Mouse (Mus musculus) G1E (cell line): Measurements from ENCODE around the gene Mum1. TPM values are rescaled to one million over a fixed set of nuclear protein-coding genes. Genes with fewer than 3 reads are reported as not detected.

Experiments
- ATAC-seq: 2 replicates; pipeline ENCODE4 v1.8.0; 2016; ENCODE audit warnings: mild to moderate bottlenecking; ENCODE audit not compliant: insufficient number of reproducible peaks, poor library complexity, low FRiP score, severe bottlenecking; ENCODE audit errors: extremely low read depth
- DNase-seq: peaks from one replicate; pipeline ENCODE4 v3.0.0; 2012; ENCODE audit warnings: low spot score
- H3K27me3 ChIP-seq: 2 replicates; pipeline ENCODE4 v1.6.1; 2012; ENCODE audit warnings: mild to moderate bottlenecking, low read length, inconsistent platforms; ENCODE audit not compliant: insufficient read depth
- H3K36me3 ChIP-seq: replicated peaks from 2 replicates; pipeline ENCODE3; 2012; ENCODE audit warnings: mild to moderate bottlenecking, inconsistent platforms
- H3K4me1 ChIP-seq: 2 replicates; pipeline ENCODE4 v1.6.1; 2012; ENCODE audit warnings: low read depth, low read length, inconsistent platforms, mixed read lengths; ENCODE audit not compliant: insufficient read depth
- H3K4me3 ChIP-seq: 2 replicates; pipeline ENCODE4 v1.5.1; 2012; ENCODE audit warnings: low read depth, mild to moderate bottlenecking, inconsistent platforms, low read length, moderate library complexity, mixed read lengths
- H3K9me3 ChIP-seq: replicated peaks from 2 replicates; pipeline ENCODE4 v1.6.1; 2012; ENCODE audit warnings: inconsistent platforms
- CTCF ChIP-seq: IDR thresholded peaks from 2 replicates; pipeline ENCODE4 v1.5.1; 2012; ENCODE audit warnings: low read depth, low read length, inconsistent platforms, mixed read lengths
- GATA1 ChIP-seq: IDR thresholded peaks from 2 replicates; pipeline ENCODE4 v1.6.1; 2012; ENCODE audit warnings: borderline replicate concordance, low read length, inconsistent platforms, mixed read lengths
- GATA2 ChIP-seq: IDR thresholded peaks from 2 replicates; pipeline ENCODE4 v1.6.1; 2012; ENCODE audit warnings: low read depth, low read length, inconsistent platforms, borderline replicate concordance
- POLR2AphosphoS5 ChIP-seq: IDR thresholded peaks from 2 replicates; pipeline ENCODE4 v1.6.1; 2012; ENCODE audit warnings: low read depth, low read length, inconsistent platforms; ENCODE audit not compliant: insufficient replicate concordance
- TAL1 ChIP-seq: conservative IDR thresholded peaks from 2 replicates; pipeline ENCODE4 v1.6.1; 2012; ENCODE audit warnings: low read depth, low read length, inconsistent platforms, mixed read lengths
- polyA plus RNA-seq: library from polyadenylated mRNA; stranded (reverse); fragments of >175 nt; gene quantifications from 2 replicates; pipeline ENCODE4 v1.2.3, GENCODE M21; 2012
- total RNA-seq, 2 experiments: library from RNA; stranded (forward) in 1 of 2; stranded (reverse) in 1 of 2; fragments of 200-1000 nt in 1 of 2; fragments of >200 nt in 1 of 2; fragmentation: Nextera tagmentation in 1 of 2; gene quantifications; 2 replicates each; pipeline ENCODE4 v1.2.3; 2014 to 2017

Gene Mum1
- total and polyA plus RNA-seq, 3 experiments = 16.9 to 56.1 (median 36.2) TPM

DNA sequence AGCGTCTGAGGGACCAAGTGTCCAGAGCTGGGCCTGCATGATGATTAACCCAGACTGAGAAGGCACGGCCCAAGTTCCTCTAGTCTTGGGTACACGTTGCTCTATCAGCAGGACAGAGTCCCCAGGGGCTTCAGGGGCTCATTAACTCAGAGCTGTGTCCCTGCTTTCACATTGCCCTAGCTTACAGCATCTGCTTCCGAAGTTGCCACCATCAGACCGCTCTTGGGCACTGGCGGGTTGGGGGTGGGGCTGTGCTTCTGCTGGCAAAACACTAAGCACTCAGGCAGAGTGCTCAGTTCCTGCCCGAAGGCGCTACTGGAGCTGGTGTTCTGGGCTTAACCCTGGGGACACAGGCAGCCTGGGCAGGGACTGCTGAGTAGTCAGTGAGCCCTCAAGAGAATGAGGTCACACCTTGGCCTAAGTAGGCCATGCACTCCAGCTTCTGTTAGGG lies 55.7 kb downstream of the Mum1 start:
- ATAC-seq = no peak
- no peak for DNase-seq
- Histone ChIP-seq H3K4me1 (peaks cover 67% of the 10 kb centered on the region), H3K4me3 (no peak overlapping the region), H3K36me3 (peaks cover 99% of the 10 kb centered on the region), H3K9me3 (no peaks in the 10 kb centered on the region), H3K27me3 (no peaks in the 10 kb centered on the region)
- no peak for TF ChIP-seq GATA1
- no peak for TF ChIP-seq GATA2
- no peak for TF ChIP-seq TAL1
- TF ChIP-seq POLR2AphosphoS5 = no peak
- no peak for TF ChIP-seq CTCF

- H3K9me3 ChIP-seq = no peaks in the 10 kb centered on the region
- no peak for TF ChIP-seq GATA1
- no peak for TF ChIP-seq POLR2AphosphoS5
- TF ChIP-seq TAL1 = no peak
- no peak for TF ChIP-seq GATA2
- TF ChIP-seq CTCF = no peak
- DNase-seq = no peak
- H3K36me3 ChIP-seq = peaks cover 99% of the 10 kb centered on the region
- no peak for ATAC-seq
- H3K27me3 ChIP-seq = no peaks in the 10 kb centered on the region
- H3K4me1 ChIP-seq = peaks cover 71% of the 10 kb centered on the region
- H3K4me3 ChIP-seq = no peak overlapping the region
These were observed 56.5 kb downstream of the Mum1 start for GRCm38 (mm10) chr10:80282481-80283441.

- H3K27me3 ChIP-seq = no peaks in the 10 kb centered on the region
- H3K4me1 ChIP-seq = peaks cover 61% of the 10 kb centered on the region
- peaks cover 89% of the 10 kb centered on the region for H3K36me3 ChIP-seq
- H3K9me3 ChIP-seq = no peaks in the 10 kb centered on the region
- TF ChIP-seq CTCF (no peak), GATA2 (no peak), POLR2AphosphoS5 (no peak), GATA1 (no peak), TAL1 (no peak)
- DNase-seq = no peak
- ATAC-seq = no peak
- no peak overlapping the region for H3K4me3 ChIP-seq
These were observed 59.2 kb downstream of the Mum1 start for GRCm38 (mm10) chr10:80285222-80286070.

DNA sequence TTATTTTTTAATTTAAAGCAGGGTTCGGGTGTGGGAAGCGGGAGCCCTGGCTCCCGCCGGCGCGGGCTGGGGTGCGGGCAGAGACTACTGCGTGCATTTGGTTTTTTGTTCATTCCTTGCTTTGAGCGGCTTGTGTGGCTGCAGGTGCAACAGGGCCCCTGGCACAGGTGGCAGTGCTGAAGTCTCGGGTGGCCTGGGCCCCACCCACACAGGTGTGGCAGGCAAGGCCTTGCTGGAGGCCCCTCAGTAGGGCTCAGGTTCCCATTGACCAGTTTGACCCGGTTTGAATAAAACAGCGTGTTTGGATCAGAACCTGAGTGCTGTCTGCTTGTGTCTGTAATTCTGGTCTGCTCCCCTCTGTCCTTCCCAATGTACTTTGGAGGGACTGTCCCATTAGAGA lies 61.9 kb downstream of the Mum1 start:
- no peaks in the 10 kb centered on the region for H3K9me3 ChIP-seq
- TF ChIP-seq CTCF (no peak), TAL1 (no peak), GATA1 (no peak), POLR2AphosphoS5 (no peak), GATA2 (no peak)
- no peak for DNase-seq
- H3K27me3 ChIP-seq = no peaks in the 10 kb centered on the region
- ATAC-seq = no peak
- H3K4me1 ChIP-seq = peaks cover 45% of the 10 kb centered on the region
- H3K36me3 ChIP-seq = peaks cover 69% of the 10 kb centered on the region
- H3K4me3 ChIP-seq = no peak overlapping the region

GRCm38 (mm10) chr10:80288657-80289056 lies 62.4 kb downstream of the Mum1 start:
- TF ChIP-seq GATA2 = no peak
- TF ChIP-seq CTCF = no peak
- no peak for TF ChIP-seq GATA1
- no peak for TF ChIP-seq TAL1
- TF ChIP-seq POLR2AphosphoS5 = no peak
- Histone ChIP-seq H3K27me3 (no peaks in the 10 kb centered on the region), H3K9me3 (no peaks in the 10 kb centered on the region), H3K36me3 (peaks cover 69% of the 10 kb centered on the region), H3K4me3 (no peak overlapping the region), H3K4me1 (peaks cover 43% of the 10 kb centered on the region)
- DNase-seq = no peak
- ATAC-seq = no peak
